Mouse (Mus musculus) CH12.LX (cell line): ENCODE measurements at regions not wholly inside any gene's neighbourhood (a gene's known extent, or its start where the extent isn't known, plus 50 kb on each side); places are given as distances from the start of the nearest gene placed in this dataset.

Experiments used
- DNase-seq: peaks from one replicate; pipeline ENCODE4 v3.0.0-alpha.2; 2013; ENCODE audit errors: extremely low read depth
- H3K27ac ChIP-seq: 2 replicates; pipeline ENCODE4 v1.5.1; 2012; ENCODE audit warnings: low read depth, mild to moderate bottlenecking, control low read depth, moderate library complexity; ENCODE audit not compliant: insufficient read depth
- H3K27me3 ChIP-seq: replicated peaks from 2 replicates; pipeline ENCODE3; 2012; ENCODE audit warnings: inconsistent platforms
- H3K36me3 ChIP-seq, 2 experiments: replicated peaks in 1 of 2; 2 replicates each; pipeline versions ENCODE3 to v1.6.1; 2012; ENCODE audit warnings: inconsistent platforms in 1 of 2, low read length in 1 of 2, mild to moderate bottlenecking in 1 of 2, mixed read lengths in 1 of 2, moderate library complexity in 1 of 2; ENCODE audit not compliant: control insufficient read depth in 1 of 2, insufficient read depth in 1 of 2
- H3K4me1 ChIP-seq, 2 experiments: 2 replicates each; pipeline ENCODE4 v1.6.1; 2012; ENCODE audit warnings: inconsistent platforms in 1 of 2, moderate library complexity in 1 of 2; ENCODE audit not compliant: insufficient read depth in 2 of 2, control insufficient read depth in 1 of 2
- H3K4me2 ChIP-seq: 2 replicates; pipeline ENCODE4 v1.6.1; 2012; ENCODE audit warnings: low read depth, mild to moderate bottlenecking, control low read depth; ENCODE audit not compliant: poor library complexity, insufficient read depth, severe bottlenecking
- H3K4me3 ChIP-seq, 3 experiments: fragments of 150-350 bp in 1 of 3; sonication (generic) in 1 of 3; replicated peaks in 1 of 3; 2 replicates each; pipeline versions ENCODE3 to v1.5.1; 2011 to 2012; ENCODE audit warnings: low read depth in 2 of 3, low read length in 2 of 3, mild to moderate bottlenecking in 2 of 3, moderate library complexity in 2 of 3, control low read depth in 1 of 3, improper control_type of control experiment in 1 of 3, inconsistent platforms in 1 of 3, mixed read lengths in 1 of 3; ENCODE audit not compliant: poor library complexity in 1 of 3
- H3K79me2 ChIP-seq: replicated peaks from 2 replicates; pipeline ENCODE4 v1.6.1; 2012; ENCODE audit warnings: mild to moderate bottlenecking, moderate library complexity; ENCODE audit not compliant: control insufficient read depth, poor library complexity, insufficient read depth, severe bottlenecking; ENCODE audit errors: extremely low read depth
- H3K9ac ChIP-seq: 2 replicates; pipeline ENCODE4 v1.6.1; 2012; ENCODE audit warnings: low read depth, mild to moderate bottlenecking, control low read depth, moderate library complexity; ENCODE audit not compliant: insufficient read depth
- H3K9me3 ChIP-seq: replicated peaks from 2 replicates; pipeline ENCODE3; 2012; ENCODE audit warnings: low read length, inconsistent platforms, mixed read lengths
- BHLHE40 ChIP-seq: IDR thresholded peaks from 2 replicates; pipeline ENCODE4 v1.6.1; 2011; ENCODE audit warnings: mild to moderate bottlenecking, low read depth, low read length, improper control_type of control experiment
- CHD1 ChIP-seq: IDR thresholded peaks from 2 replicates; pipeline ENCODE4 v1.6.1; 2012; ENCODE audit warnings: low read depth, low read length, improper control_type of control experiment, inconsistent platforms
- CHD2 ChIP-seq: IDR thresholded peaks from 2 replicates; pipeline ENCODE4 v1.6.1; 2011; ENCODE audit warnings: low read length, improper control_type of control experiment
- CTCF ChIP-seq, 2 experiments: IDR thresholded peaks in 1 of 2; conservative IDR thresholded peaks in 1 of 2; 2 replicates each; pipeline ENCODE4 v1.5.1; 2011 to 2012; ENCODE audit warnings: low read depth in 2 of 2, low read length in 2 of 2, improper control_type of control experiment in 1 of 2, inconsistent platforms in 1 of 2, mild to moderate bottlenecking in 1 of 2, moderate library complexity in 1 of 2
- E2F4 ChIP-seq: IDR thresholded peaks from 2 replicates; pipeline ENCODE4 v1.6.1; 2011; ENCODE audit warnings: low read depth, low read length, improper control_type of control experiment; ENCODE audit not compliant: insufficient replicate concordance
- GABPA ChIP-seq: IDR thresholded peaks from 2 replicates; pipeline ENCODE4 v1.6.1; 2012; ENCODE audit warnings: low read depth, low read length, improper control_type of control experiment, inconsistent platforms; ENCODE audit not compliant: insufficient replicate concordance
- HCFC1 ChIP-seq: IDR thresholded peaks from 2 replicates; pipeline ENCODE4 v1.6.1; 2012; ENCODE audit warnings: low read depth, mild to moderate bottlenecking, inconsistent platforms, low read length, improper control_type of control experiment
- JUN ChIP-seq: IDR thresholded peaks from 2 replicates; pipeline ENCODE4 v1.6.1; 2011; ENCODE audit warnings: low read depth, mild to moderate bottlenecking, low read length, improper control_type of control experiment, moderate library complexity; ENCODE audit not compliant: insufficient read depth
- JUND ChIP-seq: conservative IDR thresholded peaks from 2 replicates; pipeline ENCODE4 v1.6.1; 2011; ENCODE audit warnings: low read depth, low read length, improper control_type of control experiment
- MAZ ChIP-seq: IDR thresholded peaks from 2 replicates; pipeline ENCODE4 v1.6.1; 2012; ENCODE audit warnings: low read depth, mild to moderate bottlenecking, inconsistent platforms, low read length, improper control_type of control experiment, moderate library complexity
- MEF2A ChIP-seq: IDR thresholded peaks from 2 replicates; pipeline ENCODE4 v1.6.1; 2014; ENCODE audit warnings: low read depth, mild to moderate bottlenecking, inconsistent platforms, low read length, improper control_type of control experiment, borderline replicate concordance
- MXI1 ChIP-seq: IDR thresholded peaks from 2 replicates; pipeline ENCODE4 v1.6.1; 2011; ENCODE audit warnings: mild to moderate bottlenecking, low read depth, low read length, improper control_type of control experiment
- MYC ChIP-seq: IDR thresholded peaks from 2 replicates; pipeline ENCODE4 v1.6.1; 2011; ENCODE audit warnings: low read depth, mild to moderate bottlenecking, improper control_type of control experiment, low read length
- POLR2AphosphoS2 ChIP-seq: IDR thresholded peaks from 2 replicates; pipeline ENCODE4 v1.6.1; 2011; ENCODE audit warnings: low read depth, low read length, improper control_type of control experiment
- RAD21 ChIP-seq: IDR thresholded peaks from 2 replicates; pipeline ENCODE4 v1.6.1; 2011; ENCODE audit warnings: low read depth, mild to moderate bottlenecking, low read length, improper control_type of control experiment, moderate library complexity
- RCOR1 ChIP-seq: conservative IDR thresholded peaks from 2 replicates; pipeline ENCODE4 v1.6.1; 2012; ENCODE audit warnings: low read depth, mild to moderate bottlenecking, inconsistent platforms, low read length, improper control_type of control experiment
- SIN3A ChIP-seq: IDR thresholded peaks from 2 replicates; pipeline ENCODE4 v1.6.1; 2012; ENCODE audit warnings: low read length, improper control_type of control experiment, inconsistent platforms
- SMC3 ChIP-seq: IDR thresholded peaks from 2 replicates; pipeline ENCODE4 v1.6.1; 2011; ENCODE audit warnings: low read depth, low read length, improper control_type of control experiment
- UBTF ChIP-seq: IDR thresholded peaks from 2 replicates; pipeline ENCODE4 v1.6.1; 2012; ENCODE audit warnings: low read depth, mild to moderate bottlenecking, inconsistent platforms, low read length, improper control_type of control experiment, moderate library complexity
- USF1 ChIP-seq: IDR thresholded peaks from 2 replicates; pipeline ENCODE4 v1.6.1; 2014; ENCODE audit warnings: low read depth, mild to moderate bottlenecking, inconsistent platforms, low read length, improper control_type of control experiment
- USF2 ChIP-seq: conservative IDR thresholded peaks from 2 replicates; pipeline ENCODE4 v1.6.1; 2011; ENCODE audit warnings: low read depth, low read length, improper control_type of control experiment
- ZKSCAN1 ChIP-seq: IDR thresholded peaks from 2 replicates; pipeline ENCODE4 v1.6.1; 2012; ENCODE audit warnings: low read depth, inconsistent platforms, low read length, improper control_type of control experiment, borderline replicate concordance
- ZMIZ1 ChIP-seq: IDR thresholded peaks from 2 replicates; pipeline ENCODE4 v1.6.1; 2012; ENCODE audit warnings: low read depth, mild to moderate bottlenecking, inconsistent platforms, low read length, improper control_type of control experiment
- ZNF384 ChIP-seq: IDR thresholded peaks from 2 replicates; pipeline ENCODE4 v1.6.1; 2012; ENCODE audit warnings: low read depth, low read length, improper control_type of control experiment, inconsistent platforms
- dilution Hi-C: fragments of 300-500 bp; cut with MboI; formaldehyde crosslinking; loops from 2 replicates; pipeline ENCODE4 v1.14.3; 2020; ENCODE audit warnings: low sequenced_read_pairs; ENCODE audit not compliant: extremely low pct_unique_long_range_greater_than_20kb, extremely low pct_ligation_motif_present
- in situ Hi-C: fragments of 300-500 bp; cut with MboI; formaldehyde crosslinking; loops from 3 replicates; pipeline ENCODE4 v1.14.3; 2019; ENCODE audit warnings: low sequenced_read_pairs, low pct_ligation_motif_present, low pct_unique_long_range_greater_than_20kb, mixed read lengths

DNA sequence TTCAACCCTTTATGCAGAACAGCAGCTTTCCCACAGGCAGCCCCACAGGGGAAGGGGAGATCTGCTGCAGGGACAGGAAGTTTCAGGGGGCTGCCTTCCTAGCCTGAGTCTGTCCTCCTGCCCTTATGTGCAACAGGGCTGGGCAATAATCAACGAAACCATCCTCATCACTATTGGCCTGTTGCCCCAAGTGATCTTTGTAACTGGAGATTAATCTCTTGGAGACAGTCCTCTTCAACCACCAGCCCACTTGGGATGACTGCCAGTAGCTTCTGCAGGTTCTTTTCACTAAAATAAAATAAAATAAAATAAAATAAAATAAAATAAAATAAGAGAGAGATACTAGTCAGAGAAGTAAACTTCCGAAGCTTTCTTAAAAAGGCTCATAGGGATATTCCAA lies 85.5 kb upstream of the Mocs1 start:
- H3K27me3 ChIP-seq: no peaks in the 10 kb centered on the region
- TF ChIP-seq MYC (no peak), RCOR1 (no peak), POLR2AphosphoS2 (no peak), ZMIZ1 (no peak), USF2 (no peak), CTCF (conservative IDR thresholded peaks at IDR 0.05 in 1 of 2, IDR thresholded peaks at IDR 0.05 in 1 of 2; ENCODE audit: low read depth in 2 of 2, low read length in 2 of 2) (no peak), SIN3A (no peak), JUND (no peak), MEF2A (no peak), JUN (no peak), CHD2 (no peak)
- H3K27ac ChIP-seq: no peak overlapping the region
- H3K4me3 ChIP-seq: no peak overlapping the region
- H3K4me2 ChIP-seq: no peak overlapping the region
- dilution Hi-C loops: no loop called here
- H3K36me3 ChIP-seq: no peaks in the 10 kb centered on the region
- no peaks in the 10 kb centered on the region for H3K79me2 ChIP-seq
- DNase-seq: no peak
- in situ Hi-C loops: no loop called here
- no peaks in the 10 kb centered on the region for H3K4me1 ChIP-seq
- H3K9me3 ChIP-seq: peaks cover 60% of the 10 kb centered on the region
- H3K9ac ChIP-seq: no peak overlapping the region

DNA sequence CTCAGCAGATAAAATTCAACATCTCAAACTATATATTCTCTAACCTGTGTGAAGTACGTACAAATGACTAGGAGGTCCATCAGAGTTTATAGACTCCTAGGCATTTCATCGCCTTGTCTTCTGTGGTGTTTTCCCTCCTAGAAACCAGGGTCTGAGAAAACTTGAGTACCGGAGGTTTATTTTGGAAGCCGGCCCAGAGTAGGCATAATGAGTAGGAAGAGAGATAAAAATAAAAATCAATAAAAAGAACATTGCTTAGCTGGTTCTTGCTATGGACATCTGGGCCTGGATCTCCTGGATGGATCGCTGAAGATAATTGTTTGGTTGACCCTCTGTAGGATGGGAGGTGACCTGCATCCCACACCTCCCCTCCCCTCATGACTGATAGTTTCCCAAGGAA lies 81.5 kb upstream of the Mocs1 start:
- DNase-seq: no peak
- Histone ChIP-seq H3K9ac (no peak overlapping the region), H3K9me3 (peaks cover 60% of the 10 kb centered on the region), H3K36me3 (no peaks in the 10 kb centered on the region), H3K79me2 (no peaks in the 10 kb centered on the region), H3K27ac (no peak overlapping the region), H3K4me1 (no peaks in the 10 kb centered on the region), H3K4me3 (no peak overlapping the region), H3K4me2 (no peak overlapping the region), H3K27me3 (no peaks in the 10 kb centered on the region)
- no peak for TF ChIP-seq UBTF
- no peak for TF ChIP-seq E2F4
- TF ChIP-seq MYC: no peak
- no peak for TF ChIP-seq JUN
- TF ChIP-seq USF1: no peak
- no peak for TF ChIP-seq HCFC1
- TF ChIP-seq BHLHE40: no peak
- TF ChIP-seq MAZ: no peak
- no peak for TF ChIP-seq MXI1
- no peak for TF ChIP-seq GABPA
- TF ChIP-seq CHD1: no peak
- TF ChIP-seq RAD21: no peak
- no peak for TF ChIP-seq ZKSCAN1
- no peak for TF ChIP-seq SMC3
- TF ChIP-seq CTCF (conservative IDR thresholded peaks at IDR 0.05 in 1 of 2, IDR thresholded peaks at IDR 0.05 in 1 of 2; ENCODE audit: low read depth in 2 of 2, low read length in 2 of 2): no peak
- TF ChIP-seq MEF2A: no peak
- no peak for TF ChIP-seq JUND
- no peak for TF ChIP-seq ZNF384
- dilution Hi-C loops (no loop called here), in situ Hi-C loops (no loop called here)
